Comparison of ENCODE assay signal across 14 mouse cellular contexts in genomic region chr11:93771143-93771940, GRCm38 (mm10).
DNase-seq lines count a peak whose midpoint lies in the region; ATAC-seq and TF ChIP-seq lines count a peak whose summit lies in the region.
"Had no signal": no experiment of that assay in that cellular context is flagged by ENCODE, and none has a peak within 500 bp of the region (broad histone marks: within the 10 kb centered on the region; RNA-seq: fewer than 3 reads in every experiment).

No protein-coding gene starts in this region.

- no peak overlapping the region for H3K4me2 ChIP-seq in midbrain, postnatal 0 days (ENCODE audit: low read depth, low read length, poor library complexity, severe bottlenecking)
- no peak overlapping the region for H3K4me2 ChIP-seq in midbrain, embryonic 16.5 days (ENCODE audit: low read length)
- H3K4me2 ChIP-seq: kidney, embryonic 15.5 days; neural tube, embryonic 13.5 days had no signal

- H3K36me3 ChIP-seq in midbrain, postnatal 0 days (ENCODE audit: insufficient read depth, low read length) = no peaks in the 10 kb centered on the region
- no peaks in the 10 kb centered on the region for H3K36me3 ChIP-seq in midbrain, embryonic 16.5 days (ENCODE audit: control insufficient read depth, insufficient read depth, low read length)
- H3K36me3 ChIP-seq: heart, embryonic 10.5 days; kidney, embryonic 15.5 days; neural tube, embryonic 13.5 days had no signal

- WGBS in midbrain, postnatal 0 days = 67% methylated on average over 5 of the region's 5 CpGs
- WGBS in midbrain, embryonic 16.5 days = 69% methylated on average over 5 of the region's 5 CpGs

- intact Hi-C loops in gastrocnemius, postnatal 14 days (cut with DNase I; ENCODE audit: low total_unique reads) = no loop called here

- peak; percentile 6 for DNase-seq in layer of hippocampus, adult 11-12 months (ENCODE audit: low spot score)
- DNase-seq in layer of hippocampus, postnatal 14 days (ENCODE audit: low spot score in 2 of 2) = no peak
- peak; percentile 43 for DNase-seq in midbrain, postnatal 0 days (ENCODE audit: low spot score)
- DNase-seq in cerebellum, adult 9-11 months = peak; percentile 18
- DNase-seq in gastrocnemius, postnatal 14 days = no peak
- DNase-seq: gastrocnemius, postnatal 10 days; heart, postnatal 4 days; thymus, postnatal 14 days had no signal

- H3K4me1 ChIP-seq in midbrain, postnatal 0 days (ENCODE audit: insufficient read depth, low read length) = no peaks in the 10 kb centered on the region
- H3K4me1 ChIP-seq in midbrain, embryonic 16.5 days (ENCODE audit: control insufficient read depth, insufficient read depth, low read length) = peaks cover 2% of the 10 kb centered on the region; the same call in 1 of the 2 replicates
- H3K4me1 ChIP-seq: heart, embryonic 10.5 days; kidney, embryonic 15.5 days had no signal

- no peaks in the 10 kb centered on the region for H3K27me3 ChIP-seq in midbrain, postnatal 0 days (ENCODE audit: insufficient read depth, low read length)
- H3K27me3 ChIP-seq in midbrain, embryonic 16.5 days (ENCODE audit: control insufficient read depth, insufficient read depth, low read depth, low read length) = no peaks in the 10 kb centered on the region
- H3K27me3 ChIP-seq: kidney, embryonic 15.5 days; neural tube, embryonic 13.5 days; Patski had no signal

- no peak overlapping the region for H3K27ac ChIP-seq in midbrain, postnatal 0 days (ENCODE audit: low read depth, low read length)
- H3K27ac ChIP-seq in midbrain, embryonic 16.5 days (ENCODE audit: low read length) = no peak overlapping the region
- H3K27ac ChIP-seq: heart, embryonic 10.5 days; kidney, embryonic 15.5 days; neural tube, embryonic 13.5 days had no signal

- TF ChIP-seq CTCF in midbrain, postnatal 0 days (IDR thresholded peaks at IDR 0.05) = no peak

- no peak overlapping the region for H3K9ac ChIP-seq in midbrain, postnatal 0 days (replicated peaks; ENCODE audit: low read length, poor library complexity, severe bottlenecking)
- H3K9ac ChIP-seq in midbrain, embryonic 16.5 days (ENCODE audit: low read depth, low read length) = no peak overlapping the region
- H3K9ac ChIP-seq: kidney, embryonic 15.5 days; neural tube, embryonic 13.5 days had no signal

- H3K4me3 ChIP-seq in midbrain, postnatal 0 days (ENCODE audit: low read depth, low read length) = no peak overlapping the region
- H3K4me3 ChIP-seq in midbrain, embryonic 16.5 days (ENCODE audit: low read depth, low read length) = no peak overlapping the region
- H3K4me3 ChIP-seq: heart, embryonic 10.5 days; kidney, embryonic 15.5 days; neural tube, embryonic 13.5 days had no signal

- H3K9me3 ChIP-seq in midbrain, postnatal 0 days (ENCODE audit: low read length) = no peaks in the 10 kb centered on the region
- no peaks in the 10 kb centered on the region for H3K9me3 ChIP-seq in midbrain, embryonic 16.5 days (replicated peaks; ENCODE audit: control insufficient read depth, low read length, poor library complexity, severe bottlenecking)
- H3K9me3 ChIP-seq: heart, embryonic 10.5 days; kidney, embryonic 15.5 days; neural tube, embryonic 13.5 days had no signal

- ATAC-seq in midbrain, postnatal 0 days (ENCODE audit: low FRiP score) = no peak
- no peak for ATAC-seq in midbrain, embryonic 16.5 days
- peak; percentile 34; the same call in 1 of the 2 replicates for ATAC-seq in megakaryocyte progenitor cell, adult 5-6 weeks (replicated peaks; ENCODE audit: poor library complexity)
- ATAC-seq: Patski had no signal

Comparison
In these comparisons a context has a peak if more than half of its experiments do, and no peak if none do; other contexts are left out.
1. DNase-seq: peak in layer of hippocampus, adult 11-12 months (single experiment), midbrain, postnatal 0 days (single experiment) and cerebellum, adult 9-11 months (single experiment); none in layer of hippocampus, postnatal 14 days (0 of 2) and gastrocnemius, postnatal 14 days (single experiment).